Mouse (Mus musculus): ENCODE data around the gene Saysd1. TPM values are rescaled to one million over a fixed set of nuclear protein-coding genes. Genes with fewer than 3 reads are reported as not detected.

Gene Saysd1
- polyA plus RNA-seq, 1 experiment from 2014 or later = 18.1 TPM

DNA sequence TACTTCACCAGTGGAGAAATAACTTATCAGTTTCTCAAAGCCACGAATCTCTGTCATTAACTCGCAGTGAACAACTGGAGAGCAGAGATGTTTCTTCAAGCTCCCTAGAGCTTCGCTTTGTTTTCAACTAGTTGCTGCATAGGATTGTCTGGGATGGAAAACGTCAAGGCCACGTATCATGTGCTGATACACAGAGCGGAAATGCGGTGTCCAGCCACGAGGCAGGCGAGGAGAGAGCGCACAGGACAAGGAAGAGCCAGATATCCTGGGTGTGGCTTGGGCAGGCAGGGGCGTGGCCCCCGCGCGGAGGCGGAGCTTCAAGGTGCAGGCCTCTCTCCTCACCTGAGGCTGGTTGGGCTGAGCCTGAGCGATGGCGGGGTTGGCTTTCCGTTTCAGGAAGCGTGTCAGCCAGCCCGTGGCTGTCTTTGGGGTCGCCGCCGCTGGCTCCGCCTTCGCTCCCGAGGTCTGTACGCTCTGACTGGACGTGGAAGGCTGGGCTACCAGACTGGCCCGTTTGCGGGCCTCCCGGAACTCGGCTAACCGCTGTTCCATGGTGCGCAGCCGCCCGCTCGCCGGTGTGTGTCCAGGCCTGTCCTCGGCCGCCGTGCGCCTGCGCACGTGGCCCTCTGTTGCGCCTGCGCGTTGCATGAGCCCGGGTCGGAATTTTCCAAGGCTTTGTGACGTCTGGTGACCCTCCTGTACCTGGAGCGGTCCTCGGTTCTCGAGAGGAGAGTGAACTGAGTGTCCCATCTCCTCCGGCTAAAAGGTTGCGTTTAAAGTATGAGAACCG lies 55.6 kb downstream of the Saysd1 start:
- Histone ChIP-seq H3K4me2 (ENCODE audit: low read length) (peak overlapping the region; percentile 79), H3K9me3 (replicated peaks; ENCODE audit: low read length) (no peaks in the 10 kb centered on the region), H3K27ac (peak overlapping the region; percentile 97), H3K27me3 (ENCODE audit: insufficient read depth, low read length) (no peaks in the 10 kb centered on the region), H3K4me3 (replicated peaks; ENCODE audit: low read depth, low read length) (peak overlapping the region; percentile 50), H3K9ac (ENCODE audit: low read depth, low read length) (peak overlapping the region; percentile 79), H3K36me3 (ENCODE audit: insufficient read depth, low read length) (no peaks in the 10 kb centered on the region), H3K4me1 (replicated peaks; ENCODE audit: insufficient read depth, low read length) (peaks cover 20% of the 10 kb centered on the region)
- 1% methylated on average over 52 of the region's 56 CpGs for WGBS
- DNase-seq (ENCODE audit: low spot score) (peak; percentile 95), ATAC-seq (replicated peaks; ENCODE audit: low FRiP score, low read depth) (peak; percentile 99)
- no peak for TF ChIP-seq CTCF (IDR thresholded peaks at IDR 0.05; ENCODE audit: low read depth)

DNA sequence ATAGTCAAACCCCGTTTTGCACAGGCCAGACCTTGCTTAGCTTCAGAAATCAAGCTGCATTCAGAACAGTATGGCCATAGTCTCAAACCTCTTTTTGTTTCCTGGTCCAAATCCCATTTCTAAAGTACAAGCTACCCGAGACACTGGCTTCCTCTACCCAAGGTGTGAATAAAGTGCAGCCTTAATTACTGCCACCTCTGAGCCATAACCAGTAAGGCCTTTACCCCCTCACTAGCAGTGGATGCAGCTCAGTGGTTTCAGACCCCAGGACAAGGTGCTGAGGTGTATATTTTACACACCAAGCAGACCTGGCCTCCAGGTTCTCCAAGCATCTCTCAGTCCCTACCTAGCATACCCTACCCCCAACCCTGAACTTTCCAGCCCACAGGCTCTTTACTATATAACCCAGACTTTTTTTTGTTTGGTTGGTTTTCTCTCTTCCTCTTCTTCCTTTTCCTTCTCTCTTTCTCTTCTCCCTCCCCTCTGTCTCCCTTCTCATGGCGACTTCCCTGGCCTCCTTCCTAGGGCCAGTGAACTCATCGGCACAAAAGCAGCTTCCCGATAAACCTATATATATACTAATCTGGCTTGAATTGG lies 56.3 kb downstream of the Saysd1 start:
- Histone ChIP-seq H3K4me2 (ENCODE audit: low read length) (peak overlapping the region; percentile 79), H3K36me3 (ENCODE audit: insufficient read depth, low read length) (0 out of 2 replicates have a peak, but pooled peaks cover 2% of the 10 kb centered on the region), H3K9ac (ENCODE audit: low read depth, low read length) (peak overlapping the region; percentile 79; the same call in 1 of the 2 replicates), H3K9me3 (replicated peaks; ENCODE audit: low read length) (no peaks in the 10 kb centered on the region), H3K4me3 (replicated peaks; ENCODE audit: low read depth, low read length) (peak overlapping the region; percentile 50), H3K4me1 (replicated peaks; ENCODE audit: insufficient read depth, low read length) (peaks cover 20% of the 10 kb centered on the region), H3K27ac (peak overlapping the region; percentile 97), H3K27me3 (ENCODE audit: insufficient read depth, low read length) (no peaks in the 10 kb centered on the region)
- no peak for TF ChIP-seq CTCF (IDR thresholded peaks at IDR 0.05; ENCODE audit: low read depth)
- 62% methylated on average over 5 of the region's 5 CpGs for WGBS
- ATAC-seq (replicated peaks; ENCODE audit: low FRiP score, low read depth) (no peak), DNase-seq (ENCODE audit: low spot score) (no peak)

DNA sequence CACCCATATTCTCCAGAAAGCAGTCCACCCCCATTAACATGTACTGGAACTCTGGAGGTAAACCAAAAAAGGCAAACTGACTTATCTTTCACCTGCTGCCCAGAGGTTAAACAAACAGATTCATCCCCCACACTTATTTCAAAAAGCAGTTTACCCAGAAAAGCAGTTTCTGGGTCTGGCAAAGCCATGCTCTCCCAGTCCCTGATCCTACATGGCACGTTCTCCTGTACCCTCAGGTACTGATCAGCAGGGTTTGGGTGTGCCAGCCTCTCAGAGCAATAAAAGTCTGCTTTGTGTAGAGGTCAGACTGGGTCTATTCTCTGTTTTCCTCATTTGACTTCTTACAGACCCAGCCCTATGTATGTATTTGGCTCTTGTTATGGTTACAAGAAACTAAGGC lies 57.2 kb downstream of the Saysd1 start:
- 0 out of 2 replicates have a peak overlapping the region, but pooled peaks have one; percentile 79 for H3K4me2 ChIP-seq (ENCODE audit: low read length)
- 0 out of 2 replicates have a peak, but pooled peaks cover 3% of the 10 kb centered on the region for H3K36me3 ChIP-seq (ENCODE audit: insufficient read depth, low read length)
- no peak for TF ChIP-seq CTCF (IDR thresholded peaks at IDR 0.05; ENCODE audit: low read depth)
- DNase-seq (ENCODE audit: low spot score) (no peak), ATAC-seq (replicated peaks; ENCODE audit: low FRiP score, low read depth) (no peak)
- no peaks in the 10 kb centered on the region for H3K27me3 ChIP-seq (ENCODE audit: insufficient read depth, low read length)
- 62% methylated on average over 1 of the region's 1 CpGs for WGBS
- H3K4me1 ChIP-seq (replicated peaks; ENCODE audit: insufficient read depth, low read length) = peaks cover 20% of the 10 kb centered on the region
- H3K4me3 ChIP-seq (replicated peaks; ENCODE audit: low read depth, low read length) = no peak overlapping the region
- no peak overlapping the region for H3K27ac ChIP-seq
- H3K9ac ChIP-seq (ENCODE audit: low read depth, low read length) = 0 out of 2 replicates have a peak overlapping the region, but pooled peaks have one; percentile 4
- no peaks in the 10 kb centered on the region for H3K9me3 ChIP-seq (replicated peaks; ENCODE audit: low read length)

DNA sequence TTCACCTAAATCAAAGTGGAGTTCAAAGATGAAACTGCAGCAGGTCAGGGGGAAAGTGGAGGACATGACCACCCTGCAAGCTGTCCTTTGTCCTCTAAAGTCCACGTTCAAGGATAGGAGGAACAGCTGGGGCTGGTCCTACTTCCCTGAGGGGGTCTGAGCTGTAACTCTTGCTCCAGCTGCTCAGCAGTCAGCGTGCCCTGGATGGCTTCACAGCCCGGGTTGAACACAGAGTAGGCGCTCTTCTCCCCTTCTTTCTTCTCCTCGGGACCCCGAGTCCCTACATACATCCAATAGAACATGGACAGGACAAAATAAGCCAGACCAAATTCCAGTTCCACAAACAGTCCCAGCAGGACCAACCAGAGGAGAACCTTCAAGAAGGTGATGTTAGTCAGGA lies 61.2 kb downstream of the Saysd1 start:
- ATAC-seq (replicated peaks; ENCODE audit: low FRiP score, low read depth) = no peak
- Histone ChIP-seq H3K36me3 (ENCODE audit: insufficient read depth, low read length) (0 out of 2 replicates have a peak, but pooled peaks cover 3% of the 10 kb centered on the region), H3K4me1 (replicated peaks; ENCODE audit: insufficient read depth, low read length) (peaks cover 12% of the 10 kb centered on the region; the same call in 1 of the 2 replicates), H3K4me2 (ENCODE audit: low read length) (no peak overlapping the region), H3K9me3 (replicated peaks; ENCODE audit: low read length) (no peaks in the 10 kb centered on the region), H3K9ac (ENCODE audit: low read depth, low read length) (no peak overlapping the region), H3K27me3 (ENCODE audit: insufficient read depth, low read length) (no peaks in the 10 kb centered on the region), H3K4me3 (replicated peaks; ENCODE audit: low read depth, low read length) (no peak overlapping the region), H3K27ac (no peak overlapping the region)
- no peak for DNase-seq (ENCODE audit: low spot score)
- TF ChIP-seq CTCF (IDR thresholded peaks at IDR 0.05; ENCODE audit: low read depth) = no peak
- WGBS = 71% methylated on average over 6 of the region's 6 CpGs

DNA sequence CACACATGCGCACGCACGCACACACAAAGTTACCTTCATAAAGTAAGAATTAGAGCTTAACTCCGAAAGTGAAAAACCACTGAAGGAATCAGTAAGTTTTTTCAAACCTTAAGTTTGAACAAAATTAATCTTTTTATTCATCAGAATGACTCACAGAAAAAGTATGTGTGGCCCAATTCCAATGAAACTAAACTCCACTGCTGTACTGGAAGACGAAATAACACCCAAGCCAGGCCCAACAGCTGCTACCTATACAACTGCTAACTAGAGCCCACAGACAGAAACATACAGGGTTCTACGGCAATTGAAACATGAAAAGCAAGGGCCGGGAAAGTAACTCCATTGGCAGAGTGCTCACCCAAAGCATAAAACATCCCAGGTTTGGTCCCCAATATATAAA lies 62.8 kb downstream of the Saysd1 start:
- Histone ChIP-seq H3K4me3 (replicated peaks; ENCODE audit: low read depth, low read length) (no peak overlapping the region), H3K9me3 (replicated peaks; ENCODE audit: low read length) (no peaks in the 10 kb centered on the region), H3K36me3 (ENCODE audit: insufficient read depth, low read length) (0 out of 2 replicates have a peak, but pooled peaks cover 3% of the 10 kb centered on the region), H3K4me2 (ENCODE audit: low read length) (no peak overlapping the region), H3K4me1 (replicated peaks; ENCODE audit: insufficient read depth, low read length) (no peaks in the 10 kb centered on the region), H3K27me3 (ENCODE audit: insufficient read depth, low read length) (no peaks in the 10 kb centered on the region), H3K9ac (ENCODE audit: low read depth, low read length) (no peak overlapping the region), H3K27ac (no peak overlapping the region)
- DNase-seq (ENCODE audit: low spot score) (peak; percentile 44), ATAC-seq (replicated peaks; ENCODE audit: low FRiP score, low read depth) (no peak)
- WGBS = 78% methylated on average over 7 of the region's 7 CpGs
- TF ChIP-seq CTCF (IDR thresholded peaks at IDR 0.05; ENCODE audit: low read depth) = no peak

DNA sequence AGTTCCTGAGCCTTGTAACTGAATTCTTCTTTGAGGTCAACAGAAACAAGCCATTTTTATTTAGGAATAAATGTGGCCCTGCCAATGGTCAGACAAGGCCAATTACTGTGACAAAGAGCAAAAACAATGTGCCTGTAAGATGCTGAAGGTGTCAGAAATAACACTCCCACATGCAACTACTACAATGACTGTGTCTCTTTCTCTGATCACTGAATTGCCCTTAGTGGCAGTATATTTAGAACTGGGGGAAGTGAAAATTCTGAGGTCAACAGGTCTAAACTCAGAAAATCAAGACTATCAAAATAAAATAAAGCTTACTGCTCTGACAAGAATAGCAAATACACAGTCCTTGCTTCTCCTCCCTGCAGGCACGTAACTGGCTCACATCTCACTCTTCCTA lies 63.6 kb downstream of the Saysd1 start:
- H3K9me3 ChIP-seq (replicated peaks; ENCODE audit: low read length) = no peaks in the 10 kb centered on the region
- TF ChIP-seq CTCF (IDR thresholded peaks at IDR 0.05; ENCODE audit: low read depth) = no peak
- H3K27ac ChIP-seq = no peak overlapping the region
- H3K4me3 ChIP-seq (replicated peaks; ENCODE audit: low read depth, low read length) = no peak overlapping the region
- 50% methylated on average over 1 of the region's 1 CpGs for WGBS
- H3K4me2 ChIP-seq (ENCODE audit: low read length) = no peak overlapping the region
- H3K36me3 ChIP-seq (ENCODE audit: insufficient read depth, low read length) = 0 out of 2 replicates have a peak, but pooled peaks cover 3% of the 10 kb centered on the region
- H3K27me3 ChIP-seq (ENCODE audit: insufficient read depth, low read length) = no peaks in the 10 kb centered on the region
- ATAC-seq (replicated peaks; ENCODE audit: low FRiP score, low read depth) = no peak
- DNase-seq (ENCODE audit: low spot score) = no peak
- H3K9ac ChIP-seq (ENCODE audit: low read depth, low read length) = no peak overlapping the region
- H3K4me1 ChIP-seq (replicated peaks; ENCODE audit: insufficient read depth, low read length) = no peaks in the 10 kb centered on the region

Measured in kidney, postnatal 0 days (tissue).